Mouse (Mus musculus) liver, embryonic 11.5 days (tissue): ENCODE measurements around the gene Slitrk6. TPM values are rescaled to one million over a fixed set of nuclear protein-coding genes. Genes with fewer than 3 reads are reported as not detected.

ENCODE experiments used
- ATAC-seq: fragments of 200-750 bp; cut with Nextera tagmentation; replicated peaks from 2 replicates; pipeline ENCODE4 v1.8.0; 2017; ENCODE audit warnings: moderate number of reproducible peaks, mild to moderate bottlenecking, moderate TSS enrichment, moderate library complexity; ENCODE audit not compliant: low FRiP score
- DNase-seq: peaks from one replicate; pipeline ENCODE4 v3.0.0-alpha.2; 2017; ENCODE audit warnings: low spot score
- H3K27ac ChIP-seq: fragments of 300-500 bp; sonication (generic); 2 replicates; pipeline ENCODE4 v1.5.1; 2014; ENCODE audit warnings: mild to moderate bottlenecking, low read depth, low read length, control low read depth
- H3K27me3 ChIP-seq: fragments of 300-500 bp; sonication (generic); replicated peaks from 2 replicates; pipeline ENCODE4 v1.6.1; 2014; ENCODE audit warnings: low read length, mixed read lengths; ENCODE audit not compliant: control insufficient read depth, insufficient read depth
- H3K36me3 ChIP-seq: fragments of 300-500 bp; sonication (generic); 2 replicates; pipeline ENCODE4 v1.6.1; 2014; ENCODE audit warnings: mild to moderate bottlenecking, low read length, moderate library complexity, mixed read lengths; ENCODE audit not compliant: control insufficient read depth, insufficient read depth
- H3K4me1 ChIP-seq: fragments of 300-500 bp; sonication (generic); replicated peaks from 2 replicates; pipeline ENCODE4 v1.6.1; 2014; ENCODE audit warnings: low read length, mixed read lengths; ENCODE audit not compliant: control insufficient read depth, insufficient read depth
- H3K4me2 ChIP-seq: fragments of 300-500 bp; sonication (generic); 2 replicates; pipeline ENCODE4 v1.6.1; 2014; ENCODE audit warnings: mild to moderate bottlenecking, control low read depth, moderate library complexity
- H3K4me3 ChIP-seq: fragments of 300-500 bp; sonication (generic); 2 replicates; pipeline ENCODE4 v1.5.1; 2014; ENCODE audit warnings: low read depth, low read length, control low read depth
- H3K9ac ChIP-seq: fragments of 300-500 bp; sonication (generic); 2 replicates; pipeline ENCODE4 v1.6.1; 2014; ENCODE audit warnings: low read depth, low read length, control low read depth
- H3K9me3 ChIP-seq: fragments of 300-500 bp; sonication (generic); 2 replicates; pipeline ENCODE4 v1.6.1; 2016; ENCODE audit warnings: low read length, inconsistent platforms, mixed read lengths; ENCODE audit not compliant: control insufficient read depth
- WGBS: fragments of 180-500 bp; shearing (Covaris S2); extraction: QIAGEN DNeasy Blood & Tissue Kit; methylation state at CpG from one replicate; pipeline ENCODE4 v1.1.7; 2014; 5-methylcytosine and 5-hydroxymethylcytosine counted together
- polyA plus RNA-seq: library from polyadenylated mRNA; unstranded; fragments of >200 nt; fragmentation: Nextera tagmentation; extraction: Ambion mirVana; gene quantifications from 2 replicates; pipeline ENCODE4 v1.2.1, GENCODE M21; 2014

Slitrk6 gene
- polyA plus RNA-seq: 1.0 and 1.8 TPM in 2 replicates

DNA sequence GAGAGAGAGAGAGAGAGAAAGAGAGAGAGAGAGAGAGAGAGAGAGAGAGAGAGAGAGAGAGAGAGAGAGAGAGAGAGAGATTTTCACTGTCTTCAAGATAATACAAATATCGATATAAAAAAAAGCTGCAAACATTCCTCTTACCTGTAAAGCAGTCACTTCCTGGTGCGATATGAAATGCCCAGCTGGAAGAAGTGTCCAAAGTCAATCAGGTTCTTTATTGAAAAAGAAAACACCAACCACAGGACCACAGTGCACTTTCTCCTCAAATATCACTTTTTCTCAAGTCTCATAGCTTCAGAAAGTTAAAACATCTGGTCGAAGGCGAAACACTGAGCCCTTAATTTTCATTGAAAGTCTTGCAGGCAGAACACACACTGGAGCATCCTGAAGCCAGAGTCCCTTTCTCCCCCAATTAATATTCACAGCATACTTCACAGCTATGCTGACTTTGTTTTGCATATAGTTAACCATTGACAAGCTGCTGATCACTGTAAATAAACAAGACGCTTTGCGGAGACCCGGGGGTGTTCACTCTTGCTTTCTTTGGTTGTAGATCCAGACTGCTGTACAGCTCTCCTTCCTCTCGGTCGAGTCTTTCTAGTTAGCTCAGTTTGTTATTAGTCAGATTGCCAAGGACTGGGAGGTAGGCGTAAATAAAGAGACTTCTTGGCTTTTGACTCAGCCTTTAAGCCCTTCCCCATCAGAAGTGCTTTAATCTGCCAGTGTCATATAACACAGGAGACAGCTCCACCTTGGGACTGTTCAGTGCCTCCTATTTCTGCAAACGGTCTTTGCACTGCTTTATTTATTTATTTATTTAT is at the start of gene Slitrk6:
Gene Slitrk6 (minus strand): TSS at position 666 of the 824 bp plus-strand sequence.
- Histone ChIP-seq H3K27me3 (no peaks in the 10 kb centered on the region), H3K4me3 (no peak within 1 kb of the TSS), H3K4me1 (no peaks in the 10 kb centered on the region), H3K9ac (no peak within 1 kb of the TSS), H3K36me3 (no peaks in the 10 kb centered on the region), H3K27ac (no peak within 1 kb of the TSS), H3K9me3 (no peaks in the 10 kb centered on the region), H3K4me2 (no peak within 1 kb of the TSS; the same call in 1 of the 2 replicates)
- no peak for ATAC-seq
- WGBS: 58% methylated on average over 11 of the region's 11 CpGs
- DNase-seq: no peak

DNA sequence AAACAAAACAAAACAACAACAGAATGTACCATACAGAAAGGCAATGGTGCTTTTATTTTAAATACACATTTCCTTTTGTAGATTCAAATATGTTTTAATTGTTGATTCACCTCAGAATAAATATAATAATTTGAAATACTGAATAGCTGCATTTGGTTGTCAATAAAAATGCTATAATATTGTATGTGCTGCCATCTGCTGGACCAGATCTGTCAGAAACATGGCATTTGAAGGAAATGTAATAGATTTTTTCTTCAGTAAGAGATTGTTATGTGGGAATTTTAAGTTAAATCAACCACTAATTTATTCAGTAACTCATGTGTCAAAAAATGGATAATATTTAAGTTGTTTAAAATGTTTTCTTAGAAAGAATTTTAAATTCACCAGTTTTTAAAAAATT is 22.6 kb upstream of the Slitrk6 start:
- H3K4me1 ChIP-seq: no peaks in the 10 kb centered on the region
- no peak overlapping the region for H3K4me3 ChIP-seq
- H3K4me2 ChIP-seq: no peak overlapping the region
- ATAC-seq (no peak), DNase-seq (no peak)
- no peak overlapping the region for H3K9ac ChIP-seq
- H3K36me3 ChIP-seq: no peaks in the 10 kb centered on the region
- H3K27me3 ChIP-seq: no peaks in the 10 kb centered on the region
- no peaks in the 10 kb centered on the region for H3K9me3 ChIP-seq
- H3K27ac ChIP-seq: no peak overlapping the region

DNA sequence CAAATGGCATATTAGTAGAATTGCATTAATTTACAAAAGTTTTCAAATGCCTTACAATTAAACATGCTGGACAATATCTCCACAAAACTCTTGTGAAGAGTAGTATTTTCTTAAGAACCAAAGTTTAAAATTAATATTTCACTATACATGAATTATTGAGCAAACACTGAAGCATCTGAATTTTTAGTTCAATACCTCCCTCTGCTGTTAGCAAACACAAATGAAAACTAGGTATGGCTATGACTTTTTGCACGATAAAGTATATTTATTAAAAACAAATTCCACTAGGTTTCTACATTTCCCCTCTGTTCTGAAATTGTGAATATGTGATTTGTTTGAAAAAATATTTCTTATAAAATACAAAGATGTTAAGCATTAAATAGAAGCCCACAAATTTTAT is 15.7 kb upstream of the Slitrk6 start:
- H3K4me3 ChIP-seq: no peak overlapping the region
- no peaks in the 10 kb centered on the region for H3K36me3 ChIP-seq
- no peak overlapping the region for H3K9ac ChIP-seq
- WGBS: 89% methylated on average over 1 of the region's 1 CpGs
- H3K4me1 ChIP-seq: no peaks in the 10 kb centered on the region
- H3K9me3 ChIP-seq: no peaks in the 10 kb centered on the region
- ATAC-seq: no peak
- no peaks in the 10 kb centered on the region for H3K27me3 ChIP-seq
- no peak overlapping the region for H3K27ac ChIP-seq
- DNase-seq: no peak
- no peak overlapping the region for H3K4me2 ChIP-seq

- H3K36me3 ChIP-seq: no peaks in the 10 kb centered on the region
- H3K27me3 ChIP-seq: no peaks in the 10 kb centered on the region
- no peaks in the 10 kb centered on the region for H3K4me1 ChIP-seq
- no peak overlapping the region for H3K4me3 ChIP-seq
- H3K9ac ChIP-seq: no peak overlapping the region
- H3K4me2 ChIP-seq: no peak overlapping the region
- WGBS: 17% methylated on average over 7 of the region's 7 CpGs
- no peak for DNase-seq
- no peak for ATAC-seq
- H3K9me3 ChIP-seq: no peaks in the 10 kb centered on the region
- H3K27ac ChIP-seq: no peak overlapping the region
Measured at GRCm38 (mm10) chr14:110762588-110763220, 7.8 kb upstream of the Slitrk6 start.

DNA sequence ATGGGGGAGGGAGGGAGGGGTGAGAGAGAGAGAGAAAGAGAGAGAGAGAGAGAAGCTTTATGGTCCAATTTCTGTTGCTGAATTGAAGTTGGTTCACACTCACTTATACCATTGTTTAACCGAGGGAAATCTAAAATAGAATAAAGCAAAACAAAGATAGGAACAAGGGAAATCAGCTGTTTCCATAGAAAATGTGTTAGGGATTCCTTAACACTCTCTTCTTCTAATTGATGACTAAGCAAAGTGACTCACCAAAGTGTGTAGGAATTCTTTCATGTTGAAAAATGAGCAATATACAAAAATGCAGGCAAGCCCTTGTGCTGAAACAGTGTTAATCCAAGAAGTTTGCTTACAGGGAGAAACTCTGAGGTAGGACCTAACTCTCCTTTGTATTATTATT is 6.0 kb upstream of the Slitrk6 start:
- Histone ChIP-seq H3K9ac (no peak overlapping the region), H3K4me1 (no peaks in the 10 kb centered on the region), H3K27ac (no peak overlapping the region), H3K4me3 (no peak overlapping the region), H3K4me2 (no peak overlapping the region), H3K36me3 (no peaks in the 10 kb centered on the region), H3K9me3 (no peaks in the 10 kb centered on the region), H3K27me3 (no peaks in the 10 kb centered on the region)
- ATAC-seq (no peak), DNase-seq (no peak)
- 59% methylated on average over 1 of the region's 1 CpGs for WGBS

DNA sequence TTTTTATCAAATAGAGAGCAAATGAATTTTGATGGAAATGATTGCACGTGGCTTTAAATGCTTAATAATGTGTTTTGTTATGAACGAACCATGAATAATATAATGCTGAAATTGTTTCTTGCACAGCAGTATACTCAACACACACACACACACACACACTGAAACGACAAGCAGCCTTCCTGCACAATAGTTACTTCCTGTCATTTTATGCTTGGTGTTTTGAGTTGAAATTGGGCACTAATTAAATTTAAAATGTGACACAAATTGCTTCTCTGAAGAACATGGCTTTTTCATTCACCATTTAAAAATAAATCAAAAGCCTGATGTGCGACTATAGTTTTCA is 330 bp upstream of the Slitrk6 start:
- Histone ChIP-seq H3K27me3 (no peaks in the 10 kb centered on the region), H3K4me3 (no peak overlapping the region), H3K36me3 (no peaks in the 10 kb centered on the region), H3K4me1 (no peaks in the 10 kb centered on the region), H3K9me3 (no peaks in the 10 kb centered on the region), H3K4me2 (no peak overlapping the region), H3K27ac (no peak overlapping the region), H3K9ac (no peak overlapping the region)
- no peak for DNase-seq
- 67% methylated on average over 4 of the region's 4 CpGs for WGBS
- no peak for ATAC-seq

DNA sequence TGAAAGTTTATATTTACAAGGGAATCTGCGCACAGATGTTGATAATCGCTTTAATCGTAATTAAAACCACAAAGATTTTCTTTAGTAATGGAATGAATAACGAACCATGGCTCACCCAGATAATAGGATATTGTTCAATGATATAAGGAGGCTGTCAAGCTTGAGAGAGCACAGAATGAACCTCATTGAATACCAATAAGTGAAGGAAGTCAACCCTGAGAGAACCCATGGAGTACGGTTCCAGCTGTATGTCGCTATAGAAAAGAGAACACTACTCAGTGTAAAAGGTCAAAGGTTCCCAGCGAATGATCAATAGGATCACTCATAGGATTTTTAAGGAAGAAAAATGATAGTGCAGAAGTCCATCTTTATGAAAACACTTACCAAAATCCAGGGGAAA is 15.1 kb downstream of the Slitrk6 start:
- ATAC-seq (no peak), DNase-seq (no peak)
- no peak overlapping the region for H3K4me2 ChIP-seq
- H3K4me3 ChIP-seq: no peak overlapping the region
- 87% methylated on average over 7 of the region's 7 CpGs for WGBS
- no peaks in the 10 kb centered on the region for H3K4me1 ChIP-seq
- no peak overlapping the region for H3K27ac ChIP-seq
- no peaks in the 10 kb centered on the region for H3K9me3 ChIP-seq
- H3K36me3 ChIP-seq: no peaks in the 10 kb centered on the region
- no peak overlapping the region for H3K9ac ChIP-seq
- H3K27me3 ChIP-seq: no peaks in the 10 kb centered on the region

DNA sequence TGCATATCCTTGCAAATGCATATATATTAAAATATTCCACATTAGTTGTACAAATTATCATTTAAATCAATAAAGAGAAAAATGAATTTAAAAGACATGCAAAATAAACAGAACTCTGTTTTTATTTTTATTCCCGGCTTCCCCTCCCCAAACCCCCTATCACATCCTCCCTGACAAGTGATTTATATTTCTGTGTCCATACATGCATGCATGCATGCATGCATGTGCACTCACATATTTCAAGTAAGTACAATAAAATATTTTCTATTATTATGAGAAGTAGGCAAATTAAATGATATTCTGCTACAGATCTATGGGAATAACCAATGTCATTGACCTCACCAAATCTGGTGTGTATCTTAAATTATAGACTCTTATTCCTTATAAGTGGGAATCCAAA is 15.6 kb downstream of the Slitrk6 start:
- Histone ChIP-seq H3K36me3 (no peaks in the 10 kb centered on the region), H3K27ac (no peak overlapping the region), H3K4me1 (no peaks in the 10 kb centered on the region), H3K9me3 (no peaks in the 10 kb centered on the region), H3K4me3 (no peak overlapping the region), H3K4me2 (no peak overlapping the region), H3K9ac (no peak overlapping the region), H3K27me3 (no peaks in the 10 kb centered on the region)
- ATAC-seq: no peak
- DNase-seq: no peak
- 80% methylated on average over 1 of the region's 1 CpGs for WGBS

DNA sequence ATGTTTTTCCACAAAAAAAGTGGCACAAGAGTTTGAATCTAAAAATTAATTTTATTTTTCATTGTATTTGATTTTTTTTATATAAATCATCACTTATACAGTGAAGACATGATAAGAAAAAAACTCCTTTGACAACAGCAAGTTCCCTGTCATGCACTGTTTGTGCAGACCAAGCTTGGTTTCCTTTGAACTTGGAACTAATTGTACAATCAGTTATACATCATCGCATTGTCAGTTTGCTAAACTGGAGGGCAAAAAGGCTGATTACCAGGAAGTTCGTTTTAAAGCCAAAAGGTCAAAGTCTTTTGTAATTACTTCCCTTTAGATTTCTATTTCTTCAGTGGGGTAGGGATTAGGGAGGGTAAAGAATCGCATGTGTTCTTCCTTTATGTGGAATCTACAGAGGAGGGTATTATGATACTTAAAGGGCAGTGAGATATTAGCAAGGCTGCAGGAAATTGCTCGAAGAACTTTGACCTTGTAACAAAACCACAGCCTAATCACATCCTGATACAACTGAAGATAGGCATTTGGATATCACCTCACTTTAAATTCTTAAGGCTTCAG is 26.5 kb downstream of the Slitrk6 start:
- Histone ChIP-seq H3K4me1 (no peaks in the 10 kb centered on the region), H3K27ac (no peak overlapping the region), H3K4me3 (no peak overlapping the region), H3K36me3 (no peaks in the 10 kb centered on the region), H3K27me3 (no peaks in the 10 kb centered on the region), H3K4me2 (no peak overlapping the region), H3K9ac (no peak overlapping the region), H3K9me3 (no peaks in the 10 kb centered on the region)
- ATAC-seq: no peak
- DNase-seq: no peak
- WGBS: 54% methylated on average over 4 of the region's 4 CpGs
